Mouse (Mus musculus) embryonic facial prominence, embryonic 13.5 days (tissue): Measurements from ENCODE around the gene Slc25a10. TPM values are rescaled to one million over a fixed set of nuclear protein-coding genes. Genes with fewer than 3 reads are reported as not detected.

ENCODE experiments used
- ATAC-seq: fragments of 200-750 bp; cut with Nextera tagmentation; 2 replicates; pipeline ENCODE4 v1.8.0; 2017; ENCODE audit warnings: low read depth; ENCODE audit not compliant: insufficient number of reproducible peaks, insufficient read depth, low FRiP score, low TSS enrichment
- H3K27ac ChIP-seq: fragments of 300-500 bp; sonication (generic); 2 replicates; pipeline ENCODE4 v1.5.1; 2015; ENCODE audit warnings: moderate library complexity, mild to moderate bottlenecking, inconsistent platforms
- H3K27me3 ChIP-seq: fragments of 300-500 bp; sonication (generic); 2 replicates; pipeline ENCODE4 v1.6.1; 2015; ENCODE audit warnings: mild to moderate bottlenecking, inconsistent platforms
- H3K36me3 ChIP-seq: fragments of 300-500 bp; sonication (generic); 2 replicates; pipeline ENCODE4 v1.6.1; 2015; ENCODE audit warnings: mild to moderate bottlenecking, inconsistent platforms
- H3K4me1 ChIP-seq: fragments of 300-500 bp; sonication (generic); 2 replicates; pipeline ENCODE4 v1.6.1; 2015; ENCODE audit warnings: inconsistent platforms
- H3K4me2 ChIP-seq: fragments of 300-500 bp; sonication (generic); 2 replicates; pipeline ENCODE4 v1.6.1; 2015; ENCODE audit warnings: moderate library complexity, mild to moderate bottlenecking, inconsistent platforms
- H3K4me3 ChIP-seq: fragments of 300-500 bp; sonication (generic); 2 replicates; pipeline ENCODE4 v1.5.1; 2015; ENCODE audit warnings: mild to moderate bottlenecking, inconsistent platforms
- H3K9ac ChIP-seq: fragments of 300-500 bp; sonication (generic); 2 replicates; pipeline ENCODE4 v1.6.1; 2015; ENCODE audit warnings: mild to moderate bottlenecking, inconsistent platforms
- H3K9me3 ChIP-seq: fragments of 300-500 bp; sonication (generic); 2 replicates; pipeline ENCODE4 v1.6.1; 2016; ENCODE audit warnings: inconsistent platforms
- WGBS: fragments of 180-500 bp; shearing (Covaris S2); methylation state at CpG from one replicate; pipeline ENCODE4 v1.1.7; 2015; ENCODE audit warnings: mixed read lengths; 5-methylcytosine and 5-hydroxymethylcytosine counted together
- polyA plus RNA-seq: library from polyadenylated mRNA; unstranded; fragments of >200 nt; fragmentation: Nextera tagmentation; extraction: Ambion mirVana; gene quantifications from 2 replicates; pipeline ENCODE4 v1.2.1, GENCODE M21; 2015

Gene Slc25a10
- polyA plus RNA-seq, 1 experiment from 2014 or later = 54.3 TPM

- ATAC-seq = no peak
- peak overlapping the region; percentile 99; the same call in 1 of the 2 replicates for H3K9ac ChIP-seq
- H3K4me3 ChIP-seq = no peak overlapping the region
- 65% methylated on average over 2 of the region's 2 CpGs for whole genome bisulfite sequencing
- H3K27ac ChIP-seq = no peak overlapping the region
- H3K27me3 ChIP-seq = no peaks in the 10 kb centered on the region
- H3K9me3 ChIP-seq = no peaks in the 10 kb centered on the region
- H3K36me3 ChIP-seq = peaks cover 37% of the 10 kb centered on the region
- peak overlapping the region; percentile 75; the same call in 1 of the 2 replicates for H3K4me2 ChIP-seq
- peaks cover 32% of the 10 kb centered on the region for H3K4me1 ChIP-seq
Observed at GRCm38 (mm10) chr11:120547469-120547868, 55.8 kb downstream of the Slc25a10 start.

- H3K27me3 ChIP-seq = no peaks in the 10 kb centered on the region
- H3K4me3 ChIP-seq = peak overlapping the region; percentile 97
- WGBS = 88% methylated on average over 3 of the region's 3 CpGs
- peaks cover 29% of the 10 kb centered on the region for H3K36me3 ChIP-seq
- peaks cover 32% of the 10 kb centered on the region for H3K4me1 ChIP-seq
- H3K9me3 ChIP-seq = no peaks in the 10 kb centered on the region
- H3K4me2 ChIP-seq = peak overlapping the region; percentile 75
- no peak overlapping the region for H3K27ac ChIP-seq
- no peak for ATAC-seq
- peak overlapping the region; percentile 99 for H3K9ac ChIP-seq
Observed at GRCm38 (mm10) chr11:120548214-120548613, 56.6 kb downstream of the Slc25a10 start.

- no peaks in the 10 kb centered on the region for H3K27me3 ChIP-seq
- H3K36me3 ChIP-seq = peaks cover 24% of the 10 kb centered on the region
- WGBS = 20% methylated on average over 7 of the region's 7 CpGs
- H3K4me3 ChIP-seq = peak overlapping the region; percentile 97
- no peaks in the 10 kb centered on the region for H3K9me3 ChIP-seq
- H3K27ac ChIP-seq = peak overlapping the region; percentile 90
- H3K4me1 ChIP-seq = peaks cover 32% of the 10 kb centered on the region
- H3K4me2 ChIP-seq = peak overlapping the region; percentile 75
- peak overlapping the region; percentile 99 for H3K9ac ChIP-seq
- ATAC-seq = no peak
Observed at GRCm38 (mm10) chr11:120548786-120549167, 57.1 kb downstream of the Slc25a10 start.

Other genes starting within 250 kb of the Slc25a10 start
- 2,524 and 2,741 TPM in 2 replicates for gene Actg1, start 143.3 kb upstream of the Slc25a10 start, polyA plus RNA-seq
- 0.25 and 1.1 TPM in 2 replicates for gene Fscn2, start 130.3 kb upstream of the Slc25a10 start, polyA plus RNA-seq
- 38.6 and 43.7 TPM in 2 replicates for gene Faap100, start 113.1 kb upstream of the Slc25a10 start, polyA plus RNA-seq
- gene Nploc4, start 54.1 kb upstream of the Slc25a10 start, polyA plus RNA-seq = 34.7 and 37.4 TPM in 2 replicates
- gene Tspan10, start 49.2 kb upstream of the Slc25a10 start, polyA plus RNA-seq = 0.30 and 0.35 TPM in 2 replicates
- gene Pde6g, start 38.3 kb upstream of the Slc25a10 start, polyA plus RNA-seq = 0.29 TPM in 1 of 2 replicates, not detected in the other
- gene Oxld1, start 33.8 kb upstream of the Slc25a10 start, polyA plus RNA-seq = 15.8 TPM in 2 replicates
- 39.8 and 45.0 TPM in 2 replicates for gene Ccdc137, start 33.7 kb upstream of the Slc25a10 start, polyA plus RNA-seq
- 59.6 and 63.6 TPM in 2 replicates for gene Arl16, start 24.2 kb upstream of the Slc25a10 start, polyA plus RNA-seq
- gene Mrpl12, start 7.2 kb upstream of the Slc25a10 start, polyA plus RNA-seq = 134 and 138 TPM in 2 replicates
- 1.3 and 1.7 TPM in 2 replicates for gene Gcgr, start 38.9 kb downstream of the Slc25a10 start, polyA plus RNA-seq
- 219 and 247 TPM in 2 replicates for gene Mcrip1, start 57.9 kb downstream of the Slc25a10 start, polyA plus RNA-seq
- not detected in 2 replicates for gene Ppp1r27, start 59.3 kb downstream of the Slc25a10 start, polyA plus RNA-seq
- 684 and 710 TPM in 2 replicates for gene P4hb, start 81.4 kb downstream of the Slc25a10 start, polyA plus RNA-seq
- 535 and 580 TPM in 2 replicates for gene Arhgdia, start 89.8 kb downstream of the Slc25a10 start, polyA plus RNA-seq
- 492 and 529 TPM in 2 replicates for gene Alyref, start 106.5 kb downstream of the Slc25a10 start, polyA plus RNA-seq
- gene Anapc11, start 106.6 kb downstream of the Slc25a10 start, polyA plus RNA-seq = 219 and 222 TPM in 2 replicates
- 0.98 and 1.7 TPM in 2 replicates for gene Npb, start 116.6 kb downstream of the Slc25a10 start, polyA plus RNA-seq
- gene Pcyt2, start 126.1 kb downstream of the Slc25a10 start, polyA plus RNA-seq = 150 and 152 TPM in 2 replicates
- gene Sirt7, start 133.4 kb downstream of the Slc25a10 start, polyA plus RNA-seq = 26.6 and 30.0 TPM in 2 replicates
- gene Mafg, start 141.8 kb downstream of the Slc25a10 start, polyA plus RNA-seq = 22.0 and 30.0 TPM in 2 replicates
- 27.7 and 34.9 TPM in 2 replicates for gene Pycr1, start 151.9 kb downstream of the Slc25a10 start, polyA plus RNA-seq
- gene Myadml2, start 156.3 kb downstream of the Slc25a10 start, polyA plus RNA-seq = not detected in 2 replicates
- gene Notum, start 169.3 kb downstream of the Slc25a10 start, polyA plus RNA-seq = 4.3 and 7.2 TPM in 2 replicates
- 109 and 123 TPM in 2 replicates for gene Aspscr1, start 181.1 kb downstream of the Slc25a10 start, polyA plus RNA-seq
- 132 and 154 TPM in 2 replicates for gene Cenpx, start 221.9 kb downstream of the Slc25a10 start, polyA plus RNA-seq
- 71.0 and 77.8 TPM in 2 replicates for gene Lrrc45, start 222.1 kb downstream of the Slc25a10 start, polyA plus RNA-seq
- 66.0 and 72.6 TPM in 2 replicates for gene Rac3, start 229.6 kb downstream of the Slc25a10 start, polyA plus RNA-seq
- 17.9 and 18.3 TPM in 2 replicates for gene Dcxr, start 235.4 kb downstream of the Slc25a10 start, polyA plus RNA-seq
- 27.1 and 32.3 TPM in 2 replicates for gene Cbr2, start 240.3 kb downstream of the Slc25a10 start, polyA plus RNA-seq